Mouse (Mus musculus) neural tube, embryonic 11.5 days (tissue): ENCODE results near the gene Crybg1. TPM values are rescaled to one million over a fixed set of nuclear protein-coding genes. Genes with fewer than 3 reads are reported as not detected.
"Not testable (repeated sequence)": the region's sequence is repeated elsewhere in the genome, so short reads cannot be mapped to it uniquely, and the experiment has no call there.

Experiments
- ATAC-seq: fragments of 200-750 bp; cut with Nextera tagmentation; 2 replicates; pipeline ENCODE4 v1.8.0; 2017; ENCODE audit warnings: moderate number of reproducible peaks, mild to moderate bottlenecking, moderate TSS enrichment, moderate library complexity; ENCODE audit not compliant: insufficient read depth, low FRiP score, low TSS enrichment
- DNase-seq: peaks from one replicate; pipeline ENCODE4 v3.0.0-alpha.2; 2015; ENCODE audit warnings: low spot score
- H3K27ac ChIP-seq: fragments of 300-500 bp; sonication (generic); 2 replicates; pipeline ENCODE4 v1.5.1; 2014; ENCODE audit warnings: low read depth, mild to moderate bottlenecking, low read length
- H3K27me3 ChIP-seq: fragments of 300-500 bp; sonication (generic); 2 replicates; pipeline ENCODE4 v1.6.1; 2014; ENCODE audit warnings: mild to moderate bottlenecking, low read length, mixed read lengths; ENCODE audit not compliant: control insufficient read depth, insufficient read depth
- H3K36me3 ChIP-seq: fragments of 300-500 bp; sonication (generic); 2 replicates; pipeline ENCODE4 v1.6.1; 2014; ENCODE audit warnings: mild to moderate bottlenecking, low read length, moderate library complexity, mixed read lengths; ENCODE audit not compliant: control insufficient read depth, insufficient read depth
- H3K4me1 ChIP-seq: fragments of 300-500 bp; sonication (generic); 2 replicates; pipeline ENCODE4 v1.6.1; 2014; ENCODE audit warnings: low read length, mixed read lengths; ENCODE audit not compliant: control insufficient read depth, insufficient read depth
- H3K4me2 ChIP-seq: fragments of 300-500 bp; sonication (generic); 2 replicates; pipeline ENCODE4 v1.6.1; 2014; ENCODE audit warnings: low read depth, mild to moderate bottlenecking, moderate library complexity
- H3K4me3 ChIP-seq: fragments of 300-500 bp; sonication (generic); 2 replicates; pipeline ENCODE4 v1.5.1; 2014; ENCODE audit warnings: low read depth, low read length
- H3K9ac ChIP-seq: fragments of 300-500 bp; sonication (generic); 2 replicates; pipeline ENCODE4 v1.6.1; 2014; ENCODE audit warnings: mild to moderate bottlenecking, low read length
- H3K9me3 ChIP-seq: fragments of 300-500 bp; sonication (generic); 2 replicates; pipeline ENCODE4 v1.6.1; 2016; ENCODE audit warnings: low read length; ENCODE audit not compliant: control insufficient read depth
- WGBS: fragments of 180-500 bp; shearing (Covaris S2); extraction: QIAGEN DNeasy Blood & Tissue Kit; methylation state at CpG from one replicate; pipeline ENCODE4 v1.1.7; 2014; 5-methylcytosine and 5-hydroxymethylcytosine counted together
- polyA plus RNA-seq: library from polyadenylated mRNA; unstranded; fragments of >200 nt; fragmentation: Nextera tagmentation; extraction: Ambion mirVana; gene quantifications from 2 replicates; pipeline ENCODE4 v1.2.1, GENCODE M21; 2014

Crybg1 gene
- polyA plus RNA-seq, 1 experiment from 2014 or later, result 0.05 TPM

GRCm38 (mm10) chr10:43982470-43982869 is 166.2 kb downstream of the Crybg1 start:
- Histone ChIP-seq H3K27me3 (no peaks in the 10 kb centered on the region), H3K4me2 (no peak overlapping the region), H3K36me3 (no peaks in the 10 kb centered on the region), H3K27ac (no peak overlapping the region), H3K9ac (no peak overlapping the region), H3K4me3 (no peak overlapping the region), H3K9me3 (no peaks in the 10 kb centered on the region), H3K4me1 (no peaks in the 10 kb centered on the region)
- ATAC-seq, result no peak
- 91% methylated on average over 6 of the region's 6 CpGs for WGBS
- no peak for DNase-seq

GRCm38 (mm10) chr10:43980742-43981141 is 167.9 kb downstream of the Crybg1 start:
- H3K4me2 ChIP-seq, H3K36me3 ChIP-seq, H3K9me3 ChIP-seq, ATAC-seq, H3K27me3 ChIP-seq, H3K9ac ChIP-seq, H3K4me3 ChIP-seq, DNase-seq, H3K4me1 ChIP-seq, H3K27ac ChIP-seq: not testable (repeated sequence)
- 92% methylated on average over 3 of the region's 3 CpGs for WGBS

GRCm38 (mm10) chr10:43980080-43980479 is 168.6 kb downstream of the Crybg1 start:
- no peak for DNase-seq
- H3K4me2 ChIP-seq, result no peak overlapping the region
- H3K36me3 ChIP-seq, result no peaks in the 10 kb centered on the region
- no peak overlapping the region for H3K27ac ChIP-seq
- H3K27me3 ChIP-seq, result no peaks in the 10 kb centered on the region
- H3K4me3 ChIP-seq, result no peak overlapping the region
- no peaks in the 10 kb centered on the region for H3K9me3 ChIP-seq
- no peaks in the 10 kb centered on the region for H3K4me1 ChIP-seq
- no peak overlapping the region for H3K9ac ChIP-seq
- 70% methylated on average over 1 of the region's 1 CpGs for WGBS
- no peak for ATAC-seq

GRCm38 (mm10) chr10:43977353-43977752 is 171.3 kb downstream of the Crybg1 start:
- H3K4me1 ChIP-seq, result no peaks in the 10 kb centered on the region
- no peak overlapping the region for H3K4me2 ChIP-seq
- no peak overlapping the region for H3K27ac ChIP-seq
- DNase-seq (no peak), ATAC-seq (no peak)
- H3K9me3 ChIP-seq, result no peaks in the 10 kb centered on the region
- H3K27me3 ChIP-seq, result no peaks in the 10 kb centered on the region
- 73% methylated on average over 3 of the region's 3 CpGs for WGBS
- no peaks in the 10 kb centered on the region for H3K36me3 ChIP-seq
- no peak overlapping the region for H3K9ac ChIP-seq
- no peak overlapping the region for H3K4me3 ChIP-seq

- ATAC-seq (no peak), DNase-seq (no peak)
- H3K4me3 ChIP-seq, result no peak overlapping the region
- H3K4me1 ChIP-seq, result no peaks in the 10 kb centered on the region
- no peak overlapping the region for H3K4me2 ChIP-seq
- H3K9ac ChIP-seq, result no peak overlapping the region
- no peak overlapping the region for H3K27ac ChIP-seq
- H3K36me3 ChIP-seq, result no peaks in the 10 kb centered on the region
- H3K27me3 ChIP-seq, result no peaks in the 10 kb centered on the region
- WGBS, result 58% methylated on average over 2 of the region's 2 CpGs
- no peaks in the 10 kb centered on the region for H3K9me3 ChIP-seq
Measured at GRCm38 (mm10) chr10:43973244-43973643, 175.4 kb downstream of the Crybg1 start.

GRCm38 (mm10) chr10:43964943-43965342 is 183.7 kb downstream of the Crybg1 start:
- no peak overlapping the region for H3K4me3 ChIP-seq
- DNase-seq (no peak), ATAC-seq (no peak)
- no peaks in the 10 kb centered on the region for H3K36me3 ChIP-seq
- H3K4me1 ChIP-seq, result no peaks in the 10 kb centered on the region
- no peaks in the 10 kb centered on the region for H3K9me3 ChIP-seq
- H3K4me2 ChIP-seq, result no peak overlapping the region
- no peak overlapping the region for H3K9ac ChIP-seq
- no peaks in the 10 kb centered on the region for H3K27me3 ChIP-seq
- H3K27ac ChIP-seq, result no peak overlapping the region
- 64% methylated on average over 2 of the region's 2 CpGs for WGBS

GRCm38 (mm10) chr10:43953942-43954341 is 194.7 kb downstream of the Crybg1 start:
- H3K4me1 ChIP-seq, result no peaks in the 10 kb centered on the region
- no peak overlapping the region for H3K9ac ChIP-seq
- no peak overlapping the region for H3K27ac ChIP-seq
- no peak overlapping the region for H3K4me3 ChIP-seq
- no peak overlapping the region for H3K4me2 ChIP-seq
- H3K36me3 ChIP-seq, result no peaks in the 10 kb centered on the region
- no peaks in the 10 kb centered on the region for H3K9me3 ChIP-seq
- DNase-seq, result peak; percentile 73
- ATAC-seq, result peak; percentile 27; the same call in 1 of the 2 replicates
- H3K27me3 ChIP-seq, result no peaks in the 10 kb centered on the region

GRCm38 (mm10) chr10:43945435-43945834 is 203.2 kb downstream of the Crybg1 start:
- ATAC-seq, result no peak

GRCm38 (mm10) chr10:43943736-43944135 is 204.9 kb downstream of the Crybg1 start:
- DNase-seq, result no peak
- no peak overlapping the region for H3K27ac ChIP-seq
- no peak for ATAC-seq
- H3K9me3 ChIP-seq, result no peaks in the 10 kb centered on the region
- H3K4me2 ChIP-seq, result no peak overlapping the region
- no peaks in the 10 kb centered on the region for H3K4me1 ChIP-seq
- no peaks in the 10 kb centered on the region; the same call in 1 of the 2 replicates for H3K36me3 ChIP-seq
- WGBS, result 74% methylated on average over 4 of the region's 4 CpGs
- H3K27me3 ChIP-seq, result no peaks in the 10 kb centered on the region
- no peak overlapping the region for H3K4me3 ChIP-seq
- no peak overlapping the region for H3K9ac ChIP-seq

More at GRCm38 (mm10) chr10:43945435-43945834, 203.2 kb downstream of the Crybg1 start:
- H3K9me3 ChIP-seq, result no peaks in the 10 kb centered on the region
- 67% methylated on average over 4 of the region's 4 CpGs for WGBS
- no peaks in the 10 kb centered on the region; the same call in 1 of the 2 replicates for H3K36me3 ChIP-seq
- H3K27me3 ChIP-seq, result no peaks in the 10 kb centered on the region
- H3K27ac ChIP-seq, result no peak overlapping the region
- DNase-seq, result no peak
- no peak overlapping the region for H3K9ac ChIP-seq
- H3K4me3 ChIP-seq, result no peak overlapping the region
- H3K4me2 ChIP-seq, result no peak overlapping the region
- H3K4me1 ChIP-seq, result no peaks in the 10 kb centered on the region
